Mouse (Mus musculus) E14TG2a.4 (cell line): ENCODE data around the gene Lman2l.

Source experiments
- H3K27me3 ChIP-seq: 2 replicates; pipeline ENCODE4 v1.6.1; 2014; ENCODE audit warnings: low read length, control low read depth; ENCODE audit not compliant: insufficient read depth
- H3K36me3 ChIP-seq: 2 replicates; pipeline ENCODE4 v1.6.1; 2014; ENCODE audit warnings: low read length, control low read depth; ENCODE audit not compliant: insufficient read depth
- H3K4me1 ChIP-seq: replicated peaks from 2 replicates; pipeline ENCODE4 v1.6.1; 2014; ENCODE audit warnings: low read depth, low read length, control low read depth
- H3K4me3 ChIP-seq: replicated peaks from 2 replicates; pipeline ENCODE4 v1.5.1; 2014; ENCODE audit warnings: mild to moderate bottlenecking, low read length
- H3K9me3 ChIP-seq: 2 replicates; pipeline ENCODE4 v1.6.1; 2014; ENCODE audit warnings: low read length, control low read depth
- CTCF ChIP-seq: conservative IDR thresholded peaks from 2 replicates; pipeline ENCODE4 v1.5.1; 2014; ENCODE audit warnings: low read length
- NANOG ChIP-seq: IDR thresholded peaks from 2 replicates; pipeline ENCODE4 v1.6.1; 2014; ENCODE audit warnings: borderline replicate concordance, low read length, mixed read lengths
- POU5F1 ChIP-seq: IDR thresholded peaks from 2 replicates; pipeline ENCODE4 v1.6.1; 2014; ENCODE audit warnings: low read length, borderline replicate concordance

Lman2l gene

DNA sequence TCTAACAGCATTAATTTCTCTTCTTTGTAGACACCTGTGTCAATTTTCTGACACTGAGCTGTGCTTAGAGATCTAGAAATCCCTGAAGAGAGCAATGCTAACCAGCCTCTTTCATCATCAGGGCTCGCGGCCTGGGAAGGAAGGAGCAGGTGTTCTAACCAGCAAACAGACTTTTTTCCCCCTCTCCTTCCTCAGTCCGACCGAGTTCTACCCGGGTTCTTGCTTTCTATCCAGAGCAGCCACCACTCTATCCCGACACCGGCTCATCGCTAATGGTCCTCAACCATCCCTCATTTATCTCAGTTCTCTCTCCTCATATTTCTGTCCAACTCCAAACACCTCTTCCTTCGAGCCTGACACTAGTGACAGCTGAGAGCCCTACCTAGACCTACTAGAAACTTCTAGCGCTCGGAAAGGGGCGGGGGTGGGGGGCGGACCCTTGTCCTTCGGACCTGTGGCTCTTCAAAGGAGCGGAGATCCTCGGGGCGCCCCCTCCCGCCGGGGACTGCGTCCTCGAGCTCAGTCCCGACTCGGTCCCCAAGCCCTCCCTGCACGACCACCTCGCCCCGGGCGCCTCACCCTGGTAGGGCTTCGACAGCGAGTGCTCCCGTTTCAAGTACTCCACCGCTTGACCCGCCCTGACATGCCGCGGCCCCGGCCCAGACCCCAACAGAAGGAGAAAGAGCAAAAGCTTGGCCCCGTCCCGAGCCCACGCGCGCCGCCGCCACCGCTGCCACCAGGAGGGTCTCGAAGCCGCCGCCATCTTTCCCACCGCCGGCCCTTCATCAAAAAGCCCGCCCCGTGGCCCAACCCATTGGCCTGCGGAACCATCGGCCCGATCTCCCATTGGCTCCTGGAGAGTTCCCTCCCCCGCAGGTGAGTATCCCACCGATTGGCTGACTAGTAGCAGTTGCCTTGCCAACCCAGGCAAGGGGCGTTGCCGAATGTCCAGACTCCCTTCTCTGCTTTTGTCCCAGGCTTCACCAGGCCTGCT, at the start of gene Lman2l:
Lman2l (minus strand) TSS at position 801 of the 994 bp plus-strand sequence.
- Histone ChIP-seq H3K27me3 (peaks cover 3% of the 10 kb centered on the region), H3K9me3 (no peaks in the 10 kb centered on the region), H3K36me3 (peaks cover 36% of the 10 kb centered on the region), H3K4me3 (peak within 1 kb of the TSS; percentile 96), H3K4me1 (peaks cover 19% of the 10 kb centered on the region)
- TF ChIP-seq POU5F1 = no peak
- TF ChIP-seq CTCF = no peak
- no peak for TF ChIP-seq NANOG

DNA sequence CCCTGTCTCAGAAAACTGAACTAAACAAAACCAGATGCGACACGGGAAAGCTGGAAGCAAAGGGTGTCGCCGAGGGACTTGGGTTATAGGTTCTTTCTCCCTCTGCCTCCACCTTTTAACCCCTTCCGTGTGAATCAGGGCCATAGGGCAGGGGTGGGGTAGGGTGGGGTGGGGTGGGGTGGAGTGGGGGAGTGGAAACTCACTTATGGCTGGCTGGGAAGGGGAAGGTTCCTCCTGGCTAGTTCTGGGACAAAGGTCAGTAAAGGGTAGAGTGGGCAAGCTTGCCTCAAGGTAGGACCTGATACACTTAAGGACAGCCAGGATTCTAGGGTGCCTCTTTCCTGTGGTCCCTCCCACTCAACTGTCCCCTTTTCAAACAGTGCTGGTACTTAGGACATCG, 48.2 kb upstream of the Lman2l start:
- no peaks in the 10 kb centered on the region for H3K36me3 ChIP-seq
- TF ChIP-seq CTCF = no peak
- TF ChIP-seq NANOG = no peak
- no peak for TF ChIP-seq POU5F1
- peaks cover 10% of the 10 kb centered on the region for H3K4me1 ChIP-seq
- H3K9me3 ChIP-seq = no peaks in the 10 kb centered on the region
- H3K4me3 ChIP-seq = no peak overlapping the region
- H3K27me3 ChIP-seq = no peaks in the 10 kb centered on the region

DNA sequence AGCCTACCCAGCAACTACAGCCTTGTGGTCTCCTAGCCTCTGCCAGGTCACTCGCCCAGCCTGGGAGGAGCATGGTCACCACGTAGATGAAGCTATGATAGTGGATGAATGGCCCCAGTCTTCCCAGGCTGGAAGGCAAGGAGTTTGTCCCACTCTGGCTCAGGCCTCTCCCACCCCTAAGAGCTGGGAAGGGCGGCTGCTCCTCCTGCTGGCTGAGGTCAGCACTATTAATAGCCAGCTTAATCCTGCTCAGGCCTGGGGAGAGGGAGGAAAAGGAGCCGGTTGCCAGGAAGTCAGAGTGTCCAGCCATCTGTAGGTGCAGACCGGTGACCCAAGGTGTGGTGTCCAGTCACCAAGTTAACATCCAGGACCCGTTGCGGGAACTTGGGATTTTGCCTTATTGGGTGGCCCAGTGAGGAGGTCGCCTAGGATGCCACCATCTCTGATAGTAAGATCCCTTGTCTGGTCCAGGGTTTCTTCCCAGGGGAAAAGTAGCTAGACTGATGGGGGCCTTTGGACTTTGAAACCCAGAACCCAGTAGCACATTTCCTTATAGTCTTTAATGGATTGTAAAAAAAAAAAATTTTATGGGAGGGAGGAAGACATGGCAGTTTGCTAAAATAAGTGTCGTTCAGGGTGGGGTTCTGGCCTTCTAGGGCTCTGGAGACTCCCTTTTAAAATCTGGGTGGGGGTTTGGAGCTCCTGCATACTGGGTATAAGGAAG, 47.5 kb upstream of the Lman2l start:
- no peak; the same call in none of the 2 replicates for TF ChIP-seq CTCF
- no peak for TF ChIP-seq NANOG
- TF ChIP-seq POU5F1 = no peak
- Histone ChIP-seq H3K4me1 (peaks cover 10% of the 10 kb centered on the region), H3K27me3 (no peaks in the 10 kb centered on the region), H3K4me3 (no peak overlapping the region), H3K36me3 (no peaks in the 10 kb centered on the region), H3K9me3 (no peaks in the 10 kb centered on the region)

DNA sequence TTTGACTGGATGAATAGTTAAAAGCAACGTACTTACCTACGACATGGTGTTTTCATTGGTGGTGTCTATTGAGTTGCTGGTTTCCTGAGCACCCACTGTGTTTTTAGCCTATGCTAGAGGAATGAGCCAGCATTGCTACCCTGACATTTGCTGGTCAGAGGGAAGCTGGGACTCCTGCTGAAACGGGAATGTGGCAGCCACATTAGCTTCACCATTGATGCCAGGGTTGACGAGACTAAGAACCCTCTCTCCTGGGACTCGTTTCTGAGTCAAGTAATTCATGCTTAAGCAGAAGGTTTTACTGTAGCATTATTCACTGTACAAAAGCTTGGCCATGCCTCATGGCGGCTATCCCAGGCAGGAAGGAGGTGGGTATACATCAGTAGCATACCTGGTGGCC, 44.6 kb upstream of the Lman2l start:
- H3K9me3 ChIP-seq = no peaks in the 10 kb centered on the region
- H3K36me3 ChIP-seq = no peaks in the 10 kb centered on the region
- peaks cover 6% of the 10 kb centered on the region for H3K4me1 ChIP-seq
- TF ChIP-seq CTCF (no peak), POU5F1 (no peak), NANOG (no peak)
- H3K4me3 ChIP-seq = no peak overlapping the region
- no peaks in the 10 kb centered on the region for H3K27me3 ChIP-seq

DNA sequence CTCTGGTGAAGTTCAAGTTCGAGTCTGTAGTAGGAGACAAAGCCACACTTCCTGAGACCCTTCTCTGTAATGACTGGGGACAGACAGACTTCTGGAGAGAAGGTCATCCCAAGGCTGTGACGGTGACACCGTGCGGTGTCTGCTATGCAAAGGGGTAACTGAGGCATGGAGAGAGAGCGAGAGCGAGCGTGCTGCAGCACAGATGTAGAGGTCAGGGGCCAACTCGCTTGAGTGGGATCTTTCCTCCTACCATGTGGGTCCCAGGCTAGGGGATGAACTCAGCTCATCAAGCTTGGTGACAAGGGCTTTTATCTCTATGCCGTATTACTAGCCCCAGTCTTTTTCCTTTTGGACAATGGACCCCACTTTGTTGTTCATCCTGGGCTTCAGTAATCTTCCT, 42.0 kb upstream of the Lman2l start:
- Histone ChIP-seq H3K9me3 (no peaks in the 10 kb centered on the region), H3K27me3 (no peaks in the 10 kb centered on the region), H3K4me1 (peaks cover 9% of the 10 kb centered on the region; the same call in 1 of the 2 replicates), H3K36me3 (no peaks in the 10 kb centered on the region), H3K4me3 (no peak overlapping the region)
- TF ChIP-seq NANOG (no peak), CTCF (no peak)

DNA sequence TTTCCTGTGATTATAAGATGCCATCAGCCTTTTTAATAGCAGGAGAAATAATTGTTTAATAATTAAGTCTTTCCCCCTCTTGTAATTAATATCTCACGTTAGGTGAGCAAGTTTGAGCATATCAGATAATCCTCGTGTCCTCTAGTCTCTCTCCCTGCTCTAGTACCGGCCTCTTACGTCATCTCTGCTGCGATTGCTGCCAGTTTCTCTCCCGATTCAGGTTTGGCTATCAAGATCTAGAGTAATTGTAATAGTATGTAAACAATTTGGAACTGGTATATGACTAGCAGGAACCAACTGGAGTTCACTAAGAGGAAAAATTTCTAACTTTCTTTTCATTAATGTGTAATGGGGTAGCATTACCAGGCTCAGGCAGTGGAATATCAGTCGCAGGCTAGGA, 40.0 kb upstream of the Lman2l start:
- Histone ChIP-seq H3K36me3 (no peaks in the 10 kb centered on the region), H3K27me3 (no peaks in the 10 kb centered on the region)

DNA sequence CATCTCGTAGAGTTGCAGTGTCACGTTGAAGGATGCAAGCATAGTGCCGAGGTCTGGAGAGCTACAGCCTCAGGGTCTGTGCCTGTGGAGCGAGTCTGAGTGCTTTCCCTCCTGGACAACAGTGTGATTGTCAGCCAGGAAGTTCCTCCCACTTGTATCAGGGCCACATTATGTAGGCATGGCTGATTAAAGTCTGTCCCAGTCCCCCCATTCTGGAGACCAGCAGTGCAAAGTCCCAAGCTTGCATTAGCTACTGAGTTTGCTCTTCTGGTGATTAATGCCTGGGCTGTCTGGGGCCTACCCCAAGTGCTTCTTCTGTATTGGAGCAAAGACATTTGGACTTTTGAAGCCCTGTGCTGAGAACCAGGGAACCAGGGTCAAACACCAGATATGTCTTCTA, 38.8 kb upstream of the Lman2l start:
- no peaks in the 10 kb centered on the region for H3K27me3 ChIP-seq
- no peaks in the 10 kb centered on the region for H3K9me3 ChIP-seq
- H3K4me3 ChIP-seq = no peak overlapping the region
- no peak for TF ChIP-seq NANOG
- no peak for TF ChIP-seq CTCF
- no peak for TF ChIP-seq POU5F1
- H3K4me1 ChIP-seq = peaks cover 9% of the 10 kb centered on the region; the same call in 1 of the 2 replicates
- H3K36me3 ChIP-seq = no peaks in the 10 kb centered on the region

More for the DNA sequence above, 40.0 kb upstream of the Lman2l start:
- TF ChIP-seq CTCF (no peak), POU5F1 (no peak), NANOG (no peak)
- Histone ChIP-seq H3K4me1 (peaks cover 9% of the 10 kb centered on the region; the same call in 1 of the 2 replicates), H3K4me3 (no peak overlapping the region), H3K9me3 (no peaks in the 10 kb centered on the region)

DNA sequence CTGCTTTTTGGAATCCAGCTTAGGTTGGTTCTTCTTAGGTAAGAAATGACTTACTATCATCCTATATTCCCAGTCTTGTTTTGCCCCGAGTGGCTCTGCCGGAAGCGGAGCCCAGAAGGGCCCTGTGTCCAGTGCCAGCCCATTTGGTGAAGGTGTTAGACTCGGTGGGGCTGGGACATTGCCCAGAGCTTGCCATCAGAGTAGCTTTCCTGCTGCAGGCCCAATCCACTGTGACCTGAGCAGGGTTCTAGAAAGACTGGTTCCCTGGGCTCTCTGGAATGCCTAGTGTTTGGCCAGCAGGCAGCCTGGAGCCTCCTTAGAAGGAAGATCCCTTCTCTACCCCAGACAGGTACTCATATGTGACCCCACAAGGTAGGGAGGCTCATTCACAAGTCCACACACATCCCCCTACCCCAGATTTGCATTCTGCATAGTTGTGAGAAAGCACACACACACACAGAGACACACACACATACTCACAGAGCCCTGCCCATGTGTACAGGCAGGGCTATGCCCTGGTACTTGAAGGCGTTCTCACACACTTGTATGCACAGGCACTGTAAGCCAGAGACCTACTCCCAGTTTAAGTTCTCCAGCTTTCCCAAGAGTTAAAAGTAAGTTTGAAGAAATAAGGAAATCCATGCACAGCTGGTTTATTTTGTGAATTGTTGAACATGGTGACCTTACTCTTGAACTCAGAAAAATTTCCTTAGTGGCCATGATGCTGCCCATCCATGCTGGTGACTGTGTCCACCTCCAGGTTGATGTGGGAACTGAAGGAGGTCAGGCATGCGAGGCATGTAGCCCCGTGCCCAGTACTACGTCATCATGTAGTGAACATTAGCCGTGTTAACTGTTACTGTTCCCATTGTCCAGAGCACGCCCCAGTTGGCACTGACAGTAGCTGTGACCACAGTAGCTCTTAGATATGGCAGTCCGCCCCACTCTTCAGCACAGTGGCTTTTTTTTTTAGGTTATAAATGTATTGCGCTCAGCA, 35.1 kb upstream of the Lman2l start:
- Histone ChIP-seq H3K27me3 (no peaks in the 10 kb centered on the region), H3K4me1 (peaks cover 9% of the 10 kb centered on the region; the same call in 1 of the 2 replicates), H3K9me3 (no peaks in the 10 kb centered on the region), H3K36me3 (no peaks in the 10 kb centered on the region), H3K4me3 (no peak overlapping the region)
- TF ChIP-seq CTCF = no peak
- TF ChIP-seq POU5F1 = no peak
- TF ChIP-seq NANOG = no peak
